Mouse (Mus musculus) megakaryocyte, adult 5-6 weeks (primary cell): ENCODE measurements around the gene Elmod3. TPM values are rescaled to one million over a fixed set of nuclear protein-coding genes. Genes with fewer than 3 reads are reported as not detected.

Source experiments
- ATAC-seq: 2 replicates; pipeline ENCODE4 v1.8.0; 2016; ENCODE audit warnings: mild to moderate bottlenecking, inconsistent platforms; ENCODE audit not compliant: poor library complexity, severe bottlenecking
- total RNA-seq, 2 experiments: library from RNA; stranded (forward) in 1 of 2; stranded (reverse) in 1 of 2; fragments of 153-499, 151-499 nt in 1 of 2; fragments of 221-1000, 200-1000 nt in 1 of 2; gene quantifications; 2 replicates each; pipeline versions ENCODE4 v1.2.3 to v1.2.4; 2015 to 2017

Elmod3 gene
- total RNA-seq, 2 experiments from 2014 or later = 7.0 to 10.2 TPM

DNA sequence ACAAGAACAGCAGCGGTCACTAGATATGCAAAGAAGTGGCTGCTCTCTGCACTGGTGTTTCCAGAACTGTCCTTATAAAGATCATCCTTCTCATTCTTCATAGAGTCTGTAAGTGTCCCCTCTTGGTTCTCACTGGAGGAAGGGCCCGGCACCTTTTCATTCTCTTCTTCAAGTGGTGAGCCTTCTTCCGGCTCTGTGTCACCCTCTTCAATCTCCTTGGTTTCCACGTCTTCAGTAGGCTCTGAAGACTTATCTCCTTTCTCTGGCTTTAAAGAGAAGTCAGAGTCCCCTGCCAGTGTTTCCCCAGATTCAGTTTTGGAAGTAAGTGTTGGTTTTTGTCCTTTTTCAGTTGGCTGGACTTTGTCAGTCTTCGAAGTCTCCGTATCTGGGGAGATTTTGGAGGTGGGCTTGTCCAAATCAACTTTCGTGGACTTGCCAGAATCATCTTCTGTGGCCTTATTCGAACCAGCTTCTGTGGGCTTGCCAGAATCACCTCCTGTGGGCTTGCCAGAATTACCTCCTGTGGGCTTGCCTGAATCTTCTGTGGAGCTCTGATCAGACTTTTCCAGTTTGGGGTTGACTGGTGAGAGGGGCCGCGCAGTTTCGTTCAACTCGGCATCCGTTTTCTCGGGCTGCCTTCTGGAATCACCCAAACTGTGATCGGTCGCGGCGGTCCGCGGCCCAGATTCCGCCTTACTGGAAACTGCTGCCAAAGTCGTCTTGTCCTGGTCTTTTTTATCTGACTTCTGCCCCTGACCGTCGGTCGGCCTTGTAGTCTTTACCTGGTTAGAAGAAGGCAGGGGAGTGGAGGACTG lies 17.6 kb upstream of the Elmod3 start:
- peak; percentile 5; the same call in 1 of the 2 replicates for ATAC-seq

GRCm38 (mm10) chr6:72615151-72615550 lies 16.9 kb upstream of the Elmod3 start:
- no peak for ATAC-seq

GRCm38 (mm10) chr6:72610261-72610660 lies 12.0 kb upstream of the Elmod3 start:
- no peak for ATAC-seq

DNA sequence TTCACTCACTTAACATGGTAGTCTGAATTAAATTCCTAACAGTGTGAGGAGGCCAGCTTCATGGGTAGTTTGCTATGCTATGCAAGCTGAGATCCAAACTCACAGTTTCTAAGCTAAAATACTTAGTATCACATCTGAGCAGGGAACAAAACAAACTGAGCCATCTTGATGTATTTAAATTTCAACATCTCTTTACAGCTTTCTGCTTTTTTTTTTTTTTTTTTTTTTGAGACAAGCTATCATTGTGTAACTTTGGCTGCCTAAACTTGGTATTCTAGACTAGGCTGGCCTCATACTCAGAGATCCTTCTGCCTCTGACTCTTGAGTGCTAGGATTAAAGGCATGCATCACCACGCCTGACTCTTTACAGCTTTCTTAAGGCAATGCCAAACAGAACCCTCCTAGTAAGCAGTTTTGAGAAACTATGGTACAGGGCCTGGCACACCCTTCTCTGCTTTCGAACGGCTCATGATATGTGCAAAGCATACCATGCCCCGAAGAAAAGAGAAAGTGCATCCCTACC lies 10.5 kb upstream of the Elmod3 start:
- no peak for ATAC-seq

DNA sequence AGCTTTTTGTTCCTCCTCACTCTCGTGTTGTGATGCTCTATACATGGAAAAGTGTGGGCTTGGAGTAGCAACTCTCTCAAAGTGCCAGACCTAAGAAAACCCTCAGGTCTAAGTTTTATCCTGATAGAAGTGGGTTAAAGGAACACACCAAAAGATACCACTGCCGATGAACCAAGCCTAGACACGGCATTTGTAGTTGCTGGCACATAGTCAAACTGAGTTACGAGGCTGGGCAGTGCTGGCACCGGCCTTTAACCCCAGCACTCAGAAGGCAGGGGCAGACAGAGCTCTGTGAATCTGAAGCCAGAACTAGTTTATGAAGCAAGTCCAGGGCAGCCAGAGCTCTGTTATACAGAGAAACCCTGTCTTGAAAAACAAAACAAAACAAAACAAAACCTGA lies 9.5 kb upstream of the Elmod3 start:
- no peak for ATAC-seq

DNA sequence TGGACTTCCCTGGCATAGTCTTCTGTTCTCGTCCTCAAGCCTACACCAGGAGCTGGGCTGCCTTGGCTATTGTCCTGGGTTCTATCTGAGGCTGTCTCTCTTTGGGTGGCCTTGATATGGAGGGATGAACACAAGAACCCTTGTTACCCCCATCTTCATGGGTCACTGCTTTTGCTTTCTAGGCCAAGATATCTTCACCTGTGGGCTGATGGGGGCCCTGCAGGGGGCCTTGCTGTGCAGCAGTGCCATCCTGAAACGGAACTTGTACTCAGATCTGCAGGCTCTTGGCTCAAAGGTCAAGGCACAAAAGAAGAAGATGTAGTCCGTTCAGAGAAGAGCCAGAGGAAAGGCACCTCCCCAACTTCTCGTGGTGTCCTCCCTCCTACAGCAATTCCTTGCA lies 8.8 kb upstream of the Elmod3 start:
- no peak for ATAC-seq

- ATAC-seq = no peak
These were observed 5.9 kb upstream of the Elmod3 start for GRCm38 (mm10) chr6:72604066-72604465.

- ATAC-seq = peak; percentile 74
These were observed 3.5 kb upstream of the Elmod3 start for GRCm38 (mm10) chr6:72601732-72602131.

DNA sequence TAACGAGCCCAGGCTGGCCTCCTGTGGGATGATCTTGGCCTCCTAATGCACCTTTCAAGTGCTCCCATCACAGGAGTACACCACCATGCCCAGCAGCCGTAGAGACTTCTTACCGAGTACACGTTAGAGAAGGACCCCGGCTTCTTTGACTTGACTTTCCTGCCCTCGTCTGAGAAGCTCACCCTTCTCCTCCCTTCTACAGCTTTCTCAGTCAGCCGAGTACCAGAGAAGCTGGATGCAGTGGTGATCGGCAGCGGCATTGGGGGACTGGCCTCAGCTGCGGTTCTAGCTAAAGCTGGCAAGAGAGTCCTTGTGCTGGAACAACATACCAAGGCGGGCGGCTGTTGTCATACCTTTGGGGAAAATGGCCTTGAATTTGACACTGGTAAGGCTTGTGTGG lies 2.6 kb upstream of the Elmod3 start:
- ATAC-seq = no peak

- no peak for ATAC-seq
These were observed 2.0 kb upstream of the Elmod3 start for GRCm38 (mm10) chr6:72600216-72600615.

- ATAC-seq = no peak
These were observed 761 bp upstream of the Elmod3 start for GRCm38 (mm10) chr6:72598791-72599557.

DNA sequence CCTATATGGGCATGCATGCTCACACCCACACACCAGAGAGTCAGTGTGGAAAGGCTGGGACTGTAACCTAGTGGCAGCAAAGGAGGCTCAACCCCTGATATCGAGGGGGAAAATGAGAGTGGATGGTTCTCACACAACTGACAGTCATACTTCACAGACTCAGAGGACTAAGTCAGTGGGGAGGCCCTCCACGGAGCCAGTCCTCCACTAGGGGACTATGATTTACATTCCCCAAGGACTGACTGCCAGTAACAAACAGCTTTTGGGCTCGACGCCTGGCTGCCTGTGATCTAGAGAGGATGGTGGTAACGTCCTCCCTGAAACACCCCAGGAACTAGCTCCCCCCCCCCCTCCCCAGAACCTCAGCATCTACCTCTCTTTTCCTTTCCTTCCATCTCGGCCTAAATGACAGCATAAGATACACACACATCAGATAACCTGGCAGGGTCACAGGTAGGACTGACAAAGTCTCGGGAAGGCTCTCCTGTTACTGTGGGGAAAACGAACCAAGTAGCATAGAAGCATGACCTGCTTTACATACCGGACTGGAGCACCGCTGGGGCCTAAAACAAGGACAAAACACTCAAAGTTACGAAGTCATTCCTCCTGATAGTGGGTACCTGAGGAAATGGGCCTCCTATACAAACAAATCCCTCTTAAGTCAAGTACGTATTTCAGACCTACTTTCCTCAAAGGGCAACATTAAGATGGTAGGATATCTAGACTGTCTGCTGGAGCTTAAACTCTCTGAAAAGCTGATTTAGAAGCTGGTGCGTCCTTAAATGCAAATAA lies 934 bp downstream of the Elmod3 start:
- no peak for ATAC-seq

DNA sequence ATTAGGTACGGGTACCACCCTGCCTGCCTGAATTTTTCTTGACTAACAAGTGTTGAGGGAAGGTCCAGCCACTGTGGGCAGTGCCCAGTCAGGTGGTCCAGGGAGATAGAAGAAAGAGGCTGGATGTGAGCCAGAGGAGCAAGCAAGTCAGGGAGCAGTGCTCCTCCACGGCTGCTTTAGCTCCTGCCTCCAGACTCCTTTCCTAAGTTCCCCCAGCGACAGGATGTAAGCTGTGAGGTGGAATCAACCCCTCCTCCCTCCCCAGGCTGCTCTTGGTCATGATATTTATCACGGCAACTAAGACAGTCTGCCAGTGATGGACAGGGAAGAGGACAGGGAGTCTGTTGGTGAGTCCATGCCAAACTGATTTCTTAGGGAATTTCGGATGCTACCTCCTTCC lies 4.3 kb downstream of the Elmod3 start:
- no peak for ATAC-seq

GRCm38 (mm10) chr6:72593011-72593803 lies 5.0 kb downstream of the Elmod3 start:
- ATAC-seq = no peak

DNA sequence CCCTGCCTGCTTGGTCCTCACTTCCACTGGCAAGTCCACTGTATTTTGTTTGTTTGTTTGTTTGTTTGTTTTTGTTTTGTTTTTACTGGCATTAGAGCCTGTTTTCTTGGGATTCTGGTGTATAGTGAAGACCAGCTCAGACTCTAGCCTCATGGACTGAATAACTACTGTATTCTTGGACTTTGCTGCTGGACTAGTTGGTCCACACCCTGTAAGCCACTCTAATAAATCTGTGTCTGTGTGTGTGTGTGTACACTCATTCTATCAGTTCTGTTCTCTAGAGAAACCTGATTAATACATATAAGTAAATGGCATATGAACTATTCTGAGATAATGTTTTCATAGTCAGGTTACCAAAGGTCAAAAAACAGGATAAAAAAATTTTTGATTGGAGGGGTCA lies 8.1 kb downstream of the Elmod3 start:
- ATAC-seq = no peak

DNA sequence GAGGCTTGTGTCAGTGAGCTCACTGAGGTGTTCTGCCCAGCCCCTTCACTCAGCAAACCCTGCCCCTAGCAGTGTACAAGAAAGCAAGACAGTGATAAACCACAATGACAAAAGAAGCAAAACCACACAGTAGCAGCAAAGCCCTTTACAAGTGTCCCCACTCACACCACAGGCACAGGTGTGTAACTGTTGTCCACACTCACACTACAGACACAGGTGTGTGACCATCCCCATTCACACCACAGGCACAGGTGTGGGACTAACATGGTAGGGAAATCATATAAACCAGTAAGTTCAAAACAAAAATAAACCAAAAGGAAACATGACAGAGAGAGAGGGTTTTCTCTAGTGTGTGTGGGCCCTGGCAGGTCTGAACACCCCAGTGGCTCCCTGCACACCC lies 9.9 kb downstream of the Elmod3 start:
- ATAC-seq = no peak

DNA sequence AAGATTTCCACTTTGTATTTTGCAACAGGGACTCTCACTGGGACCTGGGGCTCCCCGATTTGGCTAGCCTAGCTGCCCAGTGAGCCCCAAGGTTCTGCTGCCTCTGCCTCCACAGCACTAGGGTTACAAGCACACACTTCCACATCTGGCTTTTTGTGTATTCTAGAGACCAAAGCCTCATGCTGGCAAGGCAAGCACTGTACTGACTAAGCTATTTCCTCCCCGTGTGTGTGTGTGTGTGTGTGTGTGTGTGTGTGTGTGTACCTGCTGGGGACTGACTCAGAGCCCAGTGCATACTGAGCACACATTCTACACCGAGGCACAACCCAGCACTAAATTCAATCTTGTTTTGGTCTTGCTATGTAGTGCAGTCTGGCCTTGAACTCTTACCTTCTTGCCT lies 11.5 kb downstream of the Elmod3 start:
- no peak for ATAC-seq

DNA sequence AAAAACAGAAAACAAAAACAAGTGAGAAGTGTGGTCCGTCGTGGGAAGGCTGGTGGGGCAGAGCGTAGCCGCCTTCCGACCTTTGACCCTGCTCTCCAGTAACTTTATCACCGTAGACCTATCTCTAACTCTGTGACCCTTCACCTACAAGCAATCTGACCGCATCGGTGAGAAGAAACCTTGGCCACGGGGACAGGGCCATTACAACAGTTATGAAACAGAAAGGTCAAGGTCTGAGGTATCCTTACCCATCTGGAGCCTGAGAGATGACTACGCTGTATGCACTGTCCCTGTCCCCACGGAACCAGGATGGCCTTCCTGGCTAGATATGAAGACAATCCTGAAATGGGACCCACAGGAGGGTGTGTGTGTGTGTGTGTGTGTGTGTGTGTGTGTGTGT lies 14.1 kb downstream of the Elmod3 start:
- no peak for ATAC-seq

- no peak for ATAC-seq
These were observed 14.9 kb downstream of the Elmod3 start for GRCm38 (mm10) chr6:72583211-72583839.
